Mouse (Mus musculus): ENCODE data around the gene Mum1.

DNA sequence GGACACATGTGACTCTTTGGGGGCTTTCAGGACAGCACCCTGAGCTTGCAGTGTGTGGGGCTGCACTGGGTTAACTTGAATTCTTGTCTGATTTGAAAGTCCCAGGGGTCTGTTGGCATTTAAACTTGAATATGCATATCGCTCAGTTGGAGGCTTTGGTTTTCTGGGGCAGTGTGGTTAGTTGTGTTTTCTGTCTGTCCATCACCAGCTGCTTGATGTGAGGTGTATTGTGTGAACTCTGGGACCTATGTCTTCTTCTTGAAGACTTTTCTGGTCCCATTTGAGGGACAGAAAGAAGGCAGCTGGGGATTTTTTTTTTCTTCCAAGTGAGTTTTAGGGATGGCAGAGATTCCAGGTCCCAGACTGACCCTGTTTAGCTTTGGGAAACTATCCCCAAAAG lies 19.0 kb upstream of the Mum1 start:
- TF ChIP-seq CTCF (IDR thresholded peaks at IDR 0.05; ENCODE audit: borderline replicate concordance, insufficient read depth, low read depth, low read length) (no peak), POLR2A (IDR thresholded peaks at IDR 0.05; ENCODE audit: borderline replicate concordance, insufficient read depth, low read length) (no peak)

Measured in cerebellum, adult 2 months (tissue).